Mouse (Mus musculus) testis, adult 2 months (tissue): ENCODE data around the gene Ezh1. TPM values are rescaled to one million over a fixed set of nuclear protein-coding genes. Genes with fewer than 3 reads are reported as not detected.
A peak's percentile ranks its signal among the peaks of the same experiment; 100 is the strongest.

Source experiments
- H3K27ac ChIP-seq: fragments of 200-500 bp; 2 replicates; pipeline ENCODE4 v1.5.1; 2012; ENCODE audit warnings: low read depth, low read length; ENCODE audit not compliant: control insufficient read depth, insufficient read depth
- H3K27me3 ChIP-seq: fragments of 200-500 bp; 2 replicates; pipeline ENCODE4 v1.6.1; 2012; ENCODE audit warnings: mild to moderate bottlenecking, low read length, moderate library complexity; ENCODE audit not compliant: control insufficient read depth, insufficient read depth
- H3K36me3 ChIP-seq: fragments of 200-500 bp; 2 replicates; pipeline ENCODE4 v1.6.1; 2012; ENCODE audit warnings: mild to moderate bottlenecking, low read length; ENCODE audit not compliant: control insufficient read depth, insufficient read depth
- H3K4me1 ChIP-seq: fragments of 200-500 bp; 2 replicates; pipeline ENCODE4 v1.6.1; 2012; ENCODE audit warnings: low read length; ENCODE audit not compliant: control insufficient read depth, insufficient read depth
- H3K4me3 ChIP-seq: fragments of 200-500 bp; 2 replicates; pipeline ENCODE4 v1.5.1; 2012; ENCODE audit warnings: low read depth, mild to moderate bottlenecking, low read length, moderate library complexity, mixed read lengths; ENCODE audit not compliant: control insufficient read depth
- CTCF ChIP-seq: fragments of 200-500 bp; IDR thresholded peaks from 2 replicates; pipeline ENCODE4 v1.5.1; 2012; ENCODE audit warnings: low read depth, mild to moderate bottlenecking, inconsistent platforms, low read length, moderate library complexity; ENCODE audit not compliant: control insufficient read depth, insufficient read depth, insufficient replicate concordance
- POLR2A ChIP-seq: fragments of 200-500 bp; IDR thresholded peaks from 2 replicates; pipeline ENCODE4 v1.6.1; 2012; ENCODE audit warnings: low read depth, mild to moderate bottlenecking, inconsistent platforms, low read length, moderate library complexity; ENCODE audit not compliant: control insufficient read depth
- polyA plus RNA-seq: library from polyadenylated mRNA; depleted of rRNA; stranded (reverse); fragments of >200 nt; gene quantifications from 2 replicates; pipeline ENCODE4 v1.2.3, GENCODE M21; 2012; rRNA removed

Gene Ezh1
- polyA plus RNA-seq, 1 experiment: 14.3 TPM

DNA sequence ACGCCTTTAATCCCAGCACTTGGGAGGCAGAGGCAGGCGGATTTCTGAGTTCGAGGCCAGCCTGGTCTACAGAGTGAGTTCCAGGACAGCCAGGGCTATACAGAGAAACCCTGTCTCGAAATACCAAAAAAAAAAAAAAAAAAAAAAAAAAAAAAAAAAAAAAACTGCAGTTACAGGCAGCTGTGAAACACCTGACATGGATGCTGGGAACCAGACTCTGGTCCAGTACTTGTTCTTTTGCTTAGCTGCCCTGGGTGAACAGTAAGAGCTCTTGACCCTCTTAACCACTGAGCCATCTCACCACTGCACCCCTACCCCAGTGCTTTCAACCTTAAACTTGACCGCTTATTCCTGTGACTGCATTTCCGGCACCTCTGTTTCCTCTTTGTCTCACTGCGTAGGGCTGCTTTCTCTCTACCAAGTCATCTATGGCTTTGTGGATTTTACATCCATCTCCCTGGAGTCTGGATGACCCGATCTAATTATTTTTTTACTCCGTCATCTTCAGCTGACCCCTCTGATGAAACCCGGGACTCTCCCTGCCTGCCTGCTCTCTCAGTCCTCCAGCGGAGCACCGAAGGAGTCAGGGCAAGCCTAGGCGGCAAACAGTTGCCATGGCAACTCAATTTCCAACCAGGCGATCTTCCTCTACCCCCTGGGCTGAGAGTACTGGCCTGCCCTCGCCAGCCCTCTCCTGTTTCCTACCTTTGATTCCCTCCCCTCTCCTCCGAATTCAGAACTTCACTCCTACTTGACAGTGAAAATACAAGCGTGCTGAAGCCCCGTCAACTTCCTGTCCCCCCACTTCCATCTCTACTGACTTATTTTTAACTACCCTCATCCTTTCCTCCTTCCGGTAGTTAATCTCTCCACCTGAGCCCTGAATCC, 82.7 kb downstream of the Ezh1 start:
- peak overlapping the region; percentile 63 for H3K4me3 ChIP-seq
- peaks cover 11% of the 10 kb centered on the region for H3K4me1 ChIP-seq
- H3K36me3 ChIP-seq: no peaks in the 10 kb centered on the region
- 0 out of 2 replicates have a peak, but pooled peaks cover 3% of the 10 kb centered on the region for H3K27me3 ChIP-seq
- TF ChIP-seq CTCF: no peak
- TF ChIP-seq POLR2A: peak; percentile 35; the same call in 1 of the 2 replicates
- no peak overlapping the region for H3K27ac ChIP-seq

DNA sequence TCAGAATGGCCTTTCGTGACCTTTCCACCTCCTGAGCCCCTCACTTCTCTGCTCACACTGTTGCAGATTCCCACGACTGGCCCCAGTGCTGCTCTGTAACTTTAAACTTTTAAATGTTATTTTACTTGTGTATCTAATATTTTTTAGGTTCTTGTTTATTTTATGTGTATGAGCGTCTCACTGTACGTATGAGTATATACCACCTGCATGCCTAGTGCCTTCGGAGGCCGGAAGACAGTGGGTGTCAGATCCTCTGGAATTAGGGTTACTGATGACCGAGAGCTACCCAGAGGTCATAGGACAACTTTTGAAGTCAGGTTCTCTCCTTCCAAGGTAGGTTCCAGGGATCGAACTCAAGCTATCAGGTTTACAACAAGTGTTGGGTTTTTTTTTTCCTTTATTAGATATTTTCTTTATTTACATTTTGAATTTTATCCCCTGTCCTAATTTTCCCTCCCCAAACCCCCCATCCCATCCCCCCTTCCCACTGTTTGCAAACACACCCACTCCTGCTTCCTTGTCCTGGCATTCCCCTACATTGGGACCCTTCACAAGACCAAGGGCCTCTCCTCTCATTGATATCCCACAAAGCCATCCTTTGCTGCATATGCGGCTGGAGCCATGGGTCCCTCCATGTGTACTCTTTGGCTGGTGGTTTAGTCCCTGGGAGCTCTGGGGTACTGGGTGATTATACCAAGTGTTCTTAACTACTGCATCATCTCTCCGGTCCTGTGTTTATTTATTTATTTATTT, 83.9 kb downstream of the Ezh1 start:
- peaks cover 13% of the 10 kb centered on the region for H3K4me1 ChIP-seq
- no peaks in the 10 kb centered on the region for H3K36me3 ChIP-seq
- 0 out of 2 replicates have a peak, but pooled peaks cover 3% of the 10 kb centered on the region for H3K27me3 ChIP-seq
- no peak overlapping the region for H3K4me3 ChIP-seq
- no peak overlapping the region for H3K27ac ChIP-seq
- TF ChIP-seq CTCF: no peak
- TF ChIP-seq POLR2A: no peak

Other genes starting within 250 kb of the Ezh1 start
- 18.1 and 23.7 TPM in 2 replicates for gene Atp6v0a1, start 217.0 kb downstream of the Ezh1 start, polyA plus RNA-seq
- gene Naglu, start 156.5 kb downstream of the Ezh1 start, polyA plus RNA-seq: 46.2 and 46.3 TPM in 2 replicates
- 0.66 and 0.88 TPM in 2 replicates for gene Hsd17b1, start 148.1 kb downstream of the Ezh1 start, polyA plus RNA-seq
- 21.0 and 21.7 TPM in 2 replicates for gene Coasy, start 143.9 kb downstream of the Ezh1 start, polyA plus RNA-seq
- 6.4 and 6.7 TPM in 2 replicates for gene Mlx, start 139.2 kb downstream of the Ezh1 start, polyA plus RNA-seq
- gene Psmc3ip, start 131.0 kb downstream of the Ezh1 start, polyA plus RNA-seq: 77.6 and 77.9 TPM in 2 replicates
- 51.5 and 53.8 TPM in 2 replicates for gene Retreg3, start 106.6 kb downstream of the Ezh1 start, polyA plus RNA-seq
- 22.4 and 27.3 TPM in 2 replicates for gene Tubg1, start 106.5 kb downstream of the Ezh1 start, polyA plus RNA-seq
- 1.6 and 1.9 TPM in 2 replicates for gene Tubg2, start 70.6 kb downstream of the Ezh1 start, polyA plus RNA-seq
- 0.40 and 0.44 TPM in 2 replicates for gene Cntnap1, start 55.9 kb downstream of the Ezh1 start, polyA plus RNA-seq
- gene Plekhh3, start 55.1 kb downstream of the Ezh1 start, polyA plus RNA-seq: 2.6 and 4.1 TPM in 2 replicates
- gene Ccr10, start 51.0 kb downstream of the Ezh1 start, polyA plus RNA-seq: 0.05 TPM in 1 of 2 replicates, not detected in the other
- 5.6 and 5.8 TPM in 2 replicates for gene Ramp2, start 19.6 kb upstream of the Ezh1 start, polyA plus RNA-seq
- gene Vps25, start 27.2 kb upstream of the Ezh1 start, polyA plus RNA-seq: 26.1 and 26.2 TPM in 2 replicates
- gene Wnk4, start 34.1 kb upstream of the Ezh1 start, polyA plus RNA-seq: 10.8 and 12.3 TPM in 2 replicates
- gene Cntd1, start 52.5 kb upstream of the Ezh1 start, polyA plus RNA-seq: 37.1 and 54.6 TPM in 2 replicates
- gene Coa3, start 52.7 kb upstream of the Ezh1 start, polyA plus RNA-seq: 46.6 and 62.4 TPM in 2 replicates
- 111 and 116 TPM in 2 replicates for gene Becn1, start 75.8 kb upstream of the Ezh1 start, polyA plus RNA-seq
- gene Psme3, start 89.8 kb upstream of the Ezh1 start, polyA plus RNA-seq: 59.1 and 74.5 TPM in 2 replicates
- gene Aoc2, start 98.6 kb upstream of the Ezh1 start, polyA plus RNA-seq: 4.7 TPM in 2 replicates
- 4.2 and 4.4 TPM in 2 replicates for gene Aoc3, start 104.1 kb upstream of the Ezh1 start, polyA plus RNA-seq
- gene G6pc, start 141.1 kb upstream of the Ezh1 start, polyA plus RNA-seq: not detected in 2 replicates
- gene Aarsd1, start 191.2 kb upstream of the Ezh1 start, polyA plus RNA-seq: 17.9 and 18.7 TPM in 2 replicates
- 0.14 and 0.38 TPM in 2 replicates for gene Gm27029, start 198.3 kb upstream of the Ezh1 start, polyA plus RNA-seq
- gene Rundc1, start 198.6 kb upstream of the Ezh1 start, polyA plus RNA-seq: 8.9 and 9.4 TPM in 2 replicates
- 34.6 and 39.1 TPM in 2 replicates for gene Ptges3l, start 198.9 kb upstream of the Ezh1 start, polyA plus RNA-seq
- gene Rpl27, start 215.8 kb upstream of the Ezh1 start, polyA plus RNA-seq: 161 and 224 TPM in 2 replicates
- gene Ifi35, start 221.9 kb upstream of the Ezh1 start, polyA plus RNA-seq: 3.2 and 3.6 TPM in 2 replicates
- 19.2 and 21.1 TPM in 2 replicates for gene Rnd2, start 238.5 kb upstream of the Ezh1 start, polyA plus RNA-seq
- 40.0 and 43.3 TPM in 2 replicates for gene Vat1, start 239.8 kb upstream of the Ezh1 start, polyA plus RNA-seq